Mouse (Mus musculus): ENCODE results near the gene Hoxb5.

Hoxb5 gene

GRCm38 (mm10) chr11:96286739-96287385 is 16.3 kb upstream of the Hoxb5 start:
- no peak for DNase-seq (ENCODE audit: extremely low read depth, insufficient read length, low spot score)

GRCm38 (mm10) chr11:96287411-96287810 is 15.7 kb upstream of the Hoxb5 start:
- DNase-seq (ENCODE audit: extremely low read depth, insufficient read length, low spot score), result no peak

- no peak for DNase-seq (ENCODE audit: extremely low read depth, insufficient read length, low spot score)
These were observed 14.5 kb upstream of the Hoxb5 start for GRCm38 (mm10) chr11:96288455-96289221.

- no peak for DNase-seq (ENCODE audit: extremely low read depth, insufficient read length, low spot score)
These were observed 13.8 kb upstream of the Hoxb5 start for GRCm38 (mm10) chr11:96289293-96289692.

GRCm38 (mm10) chr11:96289837-96290236 is 13.3 kb upstream of the Hoxb5 start:
- DNase-seq (ENCODE audit: extremely low read depth, insufficient read length, low spot score), result no peak

- DNase-seq (ENCODE audit: extremely low read depth, insufficient read length, low spot score), result no peak
These were observed 12.3 kb upstream of the Hoxb5 start for GRCm38 (mm10) chr11:96290705-96291355.

GRCm38 (mm10) chr11:96291681-96292564 is 11.2 kb upstream of the Hoxb5 start, which contains the start of gene Hoxb6:
Gene Hoxb6 (plus strand): TSS chr11:96292476.
- DNase-seq (ENCODE audit: extremely low read depth, insufficient read length, low spot score), result peak; percentile 59

- DNase-seq (ENCODE audit: extremely low read depth, insufficient read length, low spot score), result peak; percentile 73
These were observed 10.4 kb upstream of the Hoxb5 start for GRCm38 (mm10) chr11:96292565-96293301.

GRCm38 (mm10) chr11:96293302-96293921 is 9.7 kb upstream of the Hoxb5 start:
- DNase-seq (ENCODE audit: extremely low read depth, insufficient read length, low spot score), result no peak

GRCm38 (mm10) chr11:96294245-96295091 is 8.7 kb upstream of the Hoxb5 start:
- peak; percentile 73 for DNase-seq (ENCODE audit: extremely low read depth, insufficient read length, low spot score)

GRCm38 (mm10) chr11:96295092-96295835 is 7.9 kb upstream of the Hoxb5 start:
- DNase-seq (ENCODE audit: extremely low read depth, insufficient read length, low spot score), result no peak

- DNase-seq (ENCODE audit: extremely low read depth, insufficient read length, low spot score), result no peak
These were observed 6.1 kb upstream of the Hoxb5 start for GRCm38 (mm10) chr11:96296997-96297396.

GRCm38 (mm10) chr11:96297428-96297827 is 5.7 kb upstream of the Hoxb5 start:
- DNase-seq (ENCODE audit: extremely low read depth, insufficient read length, low spot score), result no peak

GRCm38 (mm10) chr11:96297968-96298635 is 5.0 kb upstream of the Hoxb5 start:
- DNase-seq (ENCODE audit: extremely low read depth, insufficient read length, low spot score), result no peak

GRCm38 (mm10) chr11:96298895-96299667 is 4.1 kb upstream of the Hoxb5 start:
- DNase-seq (ENCODE audit: extremely low read depth, insufficient read length, low spot score), result peak; percentile 73

GRCm38 (mm10) chr11:96299781-96300180 is 3.4 kb upstream of the Hoxb5 start:
- DNase-seq (ENCODE audit: extremely low read depth, insufficient read length, low spot score), result no peak

Data from 3134 (cell line).